Mouse (Mus musculus) CD4-positive helper T cell, adult 2 months (primary cell): ENCODE results near the gene Spats2.

Experiments
- DNase-seq: peaks from one replicate; pipeline ENCODE4 v3.0.0-alpha.2; 2012; ENCODE audit warnings: low read depth, missing footprints, low spot score

The Spats2 gene

GRCm38 (mm10) chr15:99097840-99098492 lies 27.8 kb upstream of the Spats2 start:
- DNase-seq, result no peak

- no peak for DNase-seq
These were observed 27.2 kb upstream of the Spats2 start for GRCm38 (mm10) chr15:99098493-99098861.

- peak; percentile 24 for DNase-seq
These were observed 26.6 kb upstream of the Spats2 start for GRCm38 (mm10) chr15:99099139-99099556.

GRCm38 (mm10) chr15:99099984-99100383 lies 25.7 kb upstream of the Spats2 start:
- no peak for DNase-seq

GRCm38 (mm10) chr15:99105238-99105637 lies 20.5 kb upstream of the Spats2 start:
- DNase-seq, result no peak

GRCm38 (mm10) chr15:99107866-99108265 lies 17.9 kb upstream of the Spats2 start:
- peak; percentile 70 for DNase-seq

GRCm38 (mm10) chr15:99111139-99111538 lies 14.6 kb upstream of the Spats2 start:
- DNase-seq, result no peak

- no peak for DNase-seq
These were observed 13.9 kb upstream of the Spats2 start for GRCm38 (mm10) chr15:99111809-99112208.

- no peak for DNase-seq
These were observed 12.8 kb upstream of the Spats2 start for GRCm38 (mm10) chr15:99112843-99113395.

GRCm38 (mm10) chr15:99113396-99113975 lies 12.2 kb upstream of the Spats2 start:
- peak; percentile 42 for DNase-seq

- DNase-seq, result no peak
These were observed 11.2 kb upstream of the Spats2 start for GRCm38 (mm10) chr15:99114312-99115064.

GRCm38 (mm10) chr15:99115065-99115423 lies 10.7 kb upstream of the Spats2 start:
- no peak for DNase-seq

GRCm38 (mm10) chr15:99116539-99116938 lies 9.2 kb upstream of the Spats2 start:
- DNase-seq, result no peak

- DNase-seq, result no peak
These were observed 4.9 kb upstream of the Spats2 start for GRCm38 (mm10) chr15:99120814-99121213.

GRCm38 (mm10) chr15:99122642-99123041 lies 3.1 kb upstream of the Spats2 start:
- DNase-seq, result no peak

GRCm38 (mm10) chr15:99126081-99126815 lies 532 bp downstream of the Spats2 start:
- DNase-seq, result peak; percentile 36

GRCm38 (mm10) chr15:99126816-99127365 lies 1.2 kb downstream of the Spats2 start:
- no peak for DNase-seq

GRCm38 (mm10) chr15:99127851-99128522 lies 2.3 kb downstream of the Spats2 start:
- no peak for DNase-seq

GRCm38 (mm10) chr15:99129441-99129840 lies 3.7 kb downstream of the Spats2 start:
- no peak for DNase-seq

- no peak for DNase-seq
These were observed 4.5 kb downstream of the Spats2 start for GRCm38 (mm10) chr15:99129956-99130910.
